Mouse (Mus musculus) testis, adult 2 months (tissue): ENCODE data around the gene Jup.
"Not testable (repeated sequence)": the region's sequence is repeated elsewhere in the genome, so short reads cannot be mapped to it uniquely, and the experiment has no call there.

Source experiments
- CTCF ChIP-seq: fragments of 200-500 bp; IDR thresholded peaks from 2 replicates; pipeline ENCODE4 v1.5.1; 2012; ENCODE audit warnings: low read depth, mild to moderate bottlenecking, inconsistent platforms, low read length, moderate library complexity; ENCODE audit not compliant: control insufficient read depth, insufficient read depth, insufficient replicate concordance
- POLR2A ChIP-seq: fragments of 200-500 bp; IDR thresholded peaks from 2 replicates; pipeline ENCODE4 v1.6.1; 2012; ENCODE audit warnings: low read depth, mild to moderate bottlenecking, inconsistent platforms, low read length, moderate library complexity; ENCODE audit not compliant: control insufficient read depth

DNA sequence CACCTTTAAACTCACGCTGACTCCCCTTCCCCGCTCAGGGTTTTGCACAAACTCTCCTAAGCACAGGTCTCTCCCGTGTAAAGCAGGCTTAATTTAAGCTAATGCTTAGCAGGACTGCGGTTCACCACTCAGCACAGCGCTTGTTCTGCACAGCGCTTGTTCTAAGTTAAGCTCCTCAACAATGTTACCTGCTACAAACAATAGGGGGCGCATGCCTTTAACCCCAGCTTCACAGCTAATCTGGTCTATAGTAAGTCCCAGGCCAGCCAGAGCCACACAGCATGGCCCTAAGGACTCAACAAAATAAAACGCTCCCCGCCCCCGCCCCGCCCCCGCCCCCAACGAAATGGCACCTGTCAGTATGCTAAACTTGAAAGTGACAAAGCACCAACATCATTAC lies 36.5 kb downstream of the Jup start:
- TF ChIP-seq CTCF, POLR2A: not testable (repeated sequence)
